Mouse (Mus musculus) MEL (cell line): ENCODE data around the gene Tmprss4. TPM values are rescaled to one million over a fixed set of nuclear protein-coding genes. Genes with fewer than 3 reads are reported as not detected.

Source experiments
- DNase-seq: peaks from one replicate; pipeline ENCODE4 v3.0.0; 2011; ENCODE audit warnings: low read depth, low spot score
- H3K27ac ChIP-seq: 2 replicates; pipeline ENCODE4 v1.5.1; 2012; ENCODE audit warnings: low read depth, mild to moderate bottlenecking, control low read depth, low read length, moderate library complexity; ENCODE audit not compliant: control insufficient read depth
- H3K27me3 ChIP-seq, 2 experiments: fragments of 150-350 bp in 1 of 2; sonication (generic) in 1 of 2; 2 replicates each; pipeline ENCODE4 v1.6.1; 2012; ENCODE audit warnings: low read length in 2 of 2, mild to moderate bottlenecking in 2 of 2, improper control_type of control experiment in 1 of 2, moderate library complexity in 1 of 2; ENCODE audit not compliant: insufficient read depth in 2 of 2, control insufficient read depth in 1 of 2
- H3K36me3 ChIP-seq, 2 experiments: 2 replicates each; pipeline ENCODE4 v1.6.1; 2012 to 2014; ENCODE audit warnings: low read length in 2 of 2, improper control_type of control experiment in 1 of 2, inconsistent platforms in 1 of 2, mild to moderate bottlenecking in 1 of 2; ENCODE audit not compliant: insufficient read depth in 2 of 2, control insufficient read depth in 1 of 2
- H3K4me1 ChIP-seq, 2 experiments: fragments of 150-350 bp in 1 of 2; sonication (generic) in 1 of 2; 2 replicates each; pipeline ENCODE4 v1.6.1; 2012; ENCODE audit warnings: low read length in 2 of 2, improper control_type of control experiment in 1 of 2, mild to moderate bottlenecking in 1 of 2; ENCODE audit not compliant: insufficient read depth in 2 of 2, control insufficient read depth in 1 of 2
- H3K4me3 ChIP-seq, 2 experiments: fragments of 150-350 bp in 1 of 2; sonication (generic) in 1 of 2; 2 replicates each; pipeline ENCODE4 v1.5.1; 2012; ENCODE audit warnings: low read depth in 2 of 2, low read length in 2 of 2, mild to moderate bottlenecking in 2 of 2, moderate library complexity in 2 of 2, control low read depth in 1 of 2, improper control_type of control experiment in 1 of 2; ENCODE audit not compliant: control insufficient read depth in 1 of 2, insufficient read depth in 1 of 2
- H3K79me2 ChIP-seq: 2 replicates; pipeline ENCODE4 v1.6.1; 2012; ENCODE audit warnings: mild to moderate bottlenecking, low read length, moderate library complexity; ENCODE audit not compliant: control insufficient read depth, poor library complexity, insufficient read depth
- H3K9ac ChIP-seq: 2 replicates; pipeline ENCODE4 v1.6.1; 2012; ENCODE audit warnings: low read depth, mild to moderate bottlenecking, control low read depth, low read length, moderate library complexity; ENCODE audit not compliant: control insufficient read depth, poor library complexity, severe bottlenecking
- H3K9me3 ChIP-seq: fragments of 150-350 bp; sonication (generic); replicated peaks from 2 replicates; pipeline ENCODE4 v1.6.1; 2012; ENCODE audit warnings: mild to moderate bottlenecking, low read length, improper control_type of control experiment, moderate library complexity; ENCODE audit not compliant: insufficient read depth
- CHD1 ChIP-seq: IDR thresholded peaks from 2 replicates; pipeline ENCODE4 v1.6.1; 2012; ENCODE audit warnings: low read depth, mild to moderate bottlenecking, inconsistent platforms, low read length, improper control_type of control experiment
- CHD2 ChIP-seq: IDR thresholded peaks from 2 replicates; pipeline ENCODE4 v1.6.1; 2011; ENCODE audit warnings: low read length, improper control_type of control experiment
- E2F4 ChIP-seq: IDR thresholded peaks from 2 replicates; pipeline ENCODE4 v1.6.1; 2011; ENCODE audit warnings: low read depth, low read length, improper control_type of control experiment, borderline replicate concordance
- EP300 ChIP-seq, 2 experiments: IDR thresholded peaks; 2 replicates each; pipeline ENCODE4 v1.6.1; 2011; ENCODE audit warnings: improper control_type of control experiment in 2 of 2, low read length in 2 of 2, low read depth in 1 of 2, mild to moderate bottlenecking in 1 of 2
- MAZ ChIP-seq: IDR thresholded peaks from 2 replicates; pipeline ENCODE4 v1.6.1; 2012; ENCODE audit warnings: low read depth, mild to moderate bottlenecking, inconsistent platforms, low read length, improper control_type of control experiment
- MEF2A ChIP-seq: IDR thresholded peaks from 2 replicates; pipeline ENCODE4 v1.6.1; 2014; ENCODE audit warnings: low read depth, mild to moderate bottlenecking, inconsistent platforms, low read length, improper control_type of control experiment; ENCODE audit not compliant: poor library complexity, insufficient replicate concordance, severe bottlenecking; ENCODE audit errors: extremely low read depth
- NELFE ChIP-seq: IDR thresholded peaks from 2 replicates; pipeline ENCODE4 v1.6.1; 2011; ENCODE audit warnings: low read depth, low read length, improper control_type of control experiment
- NRF1 ChIP-seq: IDR thresholded peaks from 2 replicates; pipeline ENCODE4 v1.6.1; 2014; ENCODE audit warnings: low read depth, mild to moderate bottlenecking, inconsistent platforms, low read length, improper control_type of control experiment, moderate library complexity; ENCODE audit not compliant: poor library complexity, insufficient read depth, severe bottlenecking
- POLR2A ChIP-seq, 2 experiments: IDR thresholded peaks; 2 replicates each; pipeline ENCODE4 v1.6.1; 2011 to 2012; ENCODE audit warnings: low read length in 2 of 2, mild to moderate bottlenecking in 2 of 2, control low read depth in 1 of 2, improper control_type of control experiment in 1 of 2, low read depth in 1 of 2, moderate library complexity in 1 of 2; ENCODE audit not compliant: control insufficient read depth in 1 of 2, insufficient read depth in 1 of 2, poor library complexity in 1 of 2
- POLR2AphosphoS5 ChIP-seq: IDR thresholded peaks from 2 replicates; pipeline ENCODE4 v1.6.1; 2012; ENCODE audit warnings: low read depth, borderline replicate concordance, mild to moderate bottlenecking, inconsistent platforms, low read length, moderate library complexity, mixed read lengths
- RCOR1 ChIP-seq: IDR thresholded peaks from 2 replicates; pipeline ENCODE4 v1.6.1; 2012; ENCODE audit warnings: low read depth, mild to moderate bottlenecking, inconsistent platforms, low read length, improper control_type of control experiment
- SIN3A ChIP-seq: IDR thresholded peaks from 2 replicates; pipeline ENCODE4 v1.6.1; 2012; ENCODE audit warnings: low read length, improper control_type of control experiment, inconsistent platforms
- SMC3 ChIP-seq: IDR thresholded peaks from 2 replicates; pipeline ENCODE4 v1.6.1; 2011; ENCODE audit warnings: low read depth, low read length, improper control_type of control experiment
- TCF12 ChIP-seq: IDR thresholded peaks from 2 replicates; pipeline ENCODE4 v1.6.1; 2014; ENCODE audit warnings: low read depth, mild to moderate bottlenecking, inconsistent platforms, low read length, improper control_type of control experiment, moderate library complexity
- ZC3H11A ChIP-seq: IDR thresholded peaks from 2 replicates; pipeline ENCODE4 v1.6.1; 2012; ENCODE audit warnings: low read depth, mild to moderate bottlenecking, inconsistent platforms, low read length, improper control_type of control experiment
- ZKSCAN1 ChIP-seq: IDR thresholded peaks from 2 replicates; pipeline ENCODE4 v1.6.1; 2012; ENCODE audit warnings: low read depth, mild to moderate bottlenecking, inconsistent platforms, low read length, improper control_type of control experiment, moderate library complexity
- ZMIZ1 ChIP-seq: IDR thresholded peaks from 2 replicates; pipeline ENCODE4 v1.6.1; 2012; ENCODE audit warnings: low read depth, mild to moderate bottlenecking, inconsistent platforms, low read length, improper control_type of control experiment, moderate library complexity
- polyA plus RNA-seq, 2 experiments: library from polyadenylated mRNA; stranded (reverse) in 1 of 2; unstranded in 1 of 2; fragments of >175 nt in 1 of 2; fragments of >200 nt in 1 of 2; gene quantifications; 2 replicates each; pipeline versions ENCODE4 v1.2.1 to v1.2.4; 2012; ENCODE audit warnings: low replicate concordance in 2 of 2, low read depth in 1 of 2; ENCODE audit not compliant: insufficient read length in 2 of 2, insufficient read depth in 1 of 2, missing spikeins in 1 of 2
- total RNA-seq: library from RNA; depleted of rRNA; stranded (reverse); fragments of 300-350 nt; gene quantifications from 2 replicates; pipeline ENCODE4 v1.2.3, GENCODE M21; 2012; rRNA removed

Tmprss4 gene
- total and polyA plus RNA-seq, 3 experiments, result not detected

- no peak for TF ChIP-seq MAZ
- no peak for TF ChIP-seq EP300 (IDR thresholded peaks at IDR 0.05; ENCODE audit: low read depth in 1 of 2, low read length in 2 of 2)
- no peak for TF ChIP-seq POLR2A (IDR thresholded peaks at IDR 0.05; ENCODE audit: control insufficient read depth in 1 of 2, insufficient read depth in 1 of 2, low read depth in 1 of 2, low read length in 2 of 2, poor library complexity in 1 of 2)
- TF ChIP-seq CHD2, result no peak
- TF ChIP-seq POLR2AphosphoS5, result no peak
- no peak for TF ChIP-seq E2F4
- TF ChIP-seq CHD1, result no peak
- no peak for TF ChIP-seq SMC3
- TF ChIP-seq ZMIZ1, result no peak
- no peak for TF ChIP-seq ZC3H11A
- Histone ChIP-seq H3K36me3 (peaks cover 0 to 2% of the 10 kb centered on the region in 2 experiments; a peak in 2 of 4 replicates), H3K4me1 (peaks cover 0 to 4% of the 10 kb centered on the region in 2 experiments; a peak in 2 of 4 replicates), H3K9me3 (no peaks in the 10 kb centered on the region), H3K9ac (no peak overlapping the region), H3K27me3 (peaks cover 11 to 12% of the 10 kb centered on the region in 2 experiments), H3K79me2 (no peaks in the 10 kb centered on the region), H3K27ac (no peak overlapping the region), H3K4me3 (no peak overlapping the region)
- no peak for DNase-seq
Observed at GRCm38 (mm10) chr9:45126941-45127340, 77.0 kb downstream of the Tmprss4 start.

- no peak overlapping the region for H3K9ac ChIP-seq
- no peak overlapping the region for H3K27ac ChIP-seq
- no peak for DNase-seq
- H3K27me3 ChIP-seq, result peaks cover 7 to 11% of the 10 kb centered on the region in 2 experiments
- H3K4me1 ChIP-seq, result peaks cover 0 to 4% of the 10 kb centered on the region in 2 experiments; a peak in 2 of 4 replicates
- no peaks in the 10 kb centered on the region for H3K9me3 ChIP-seq
- no peaks in the 10 kb centered on the region for H3K79me2 ChIP-seq
- no peak for TF ChIP-seq EP300 (IDR thresholded peaks at IDR 0.05; ENCODE audit: low read depth in 1 of 2, low read length in 2 of 2)
- no peak for TF ChIP-seq TCF12
- no peak for TF ChIP-seq ZKSCAN1
- no peak for TF ChIP-seq MEF2A
- no peak for TF ChIP-seq RCOR1
- TF ChIP-seq SIN3A, result no peak
- no peak for TF ChIP-seq NRF1
- TF ChIP-seq NELFE, result no peak
- no peak for TF ChIP-seq CHD1
- no peak for TF ChIP-seq ZC3H11A
- TF ChIP-seq, all 39 proteins: peak for 0
- peaks cover 0 to 2% of the 10 kb centered on the region in 2 experiments; a peak in 2 of 4 replicates for H3K36me3 ChIP-seq
- no peak overlapping the region for H3K4me3 ChIP-seq
Observed at GRCm38 (mm10) chr9:45125211-45125610, 78.7 kb downstream of the Tmprss4 start.

Other genes with a start within 250 kb of the Tmprss4 start
- 23.3 and 24.2 TPM in 2 replicates for gene Ube4a, start 238.5 kb downstream of the Tmprss4 start, total RNA-seq
- gene Ube4a, start 238.5 kb downstream of the Tmprss4 start, polyA plus RNA-seq, result 10 to 100 TPM; 32.8 to 37.9 TPM
- gene Cd3g, start 223.7 kb downstream of the Tmprss4 start, total RNA-seq, result 0.35 and 0.42 TPM in 2 replicates
- gene Cd3g, start 223.7 kb downstream of the Tmprss4 start, polyA plus RNA-seq, result under 1 TPM in 1 of 2 experiments, not detected in 1; 0.47 TPM
- gene Cd3d, start 222.3 kb downstream of the Tmprss4 start, total RNA-seq, result 0.10 TPM in 1 of 2 replicates, not detected in the other
- not detected for gene Cd3d, start 222.3 kb downstream of the Tmprss4 start, polyA plus RNA-seq
- not detected in 2 replicates for gene Cd3e, start 194.5 kb downstream of the Tmprss4 start, total RNA-seq
- not detected for gene Cd3e, start 194.5 kb downstream of the Tmprss4 start, polyA plus RNA-seq
- 0.08 and 0.16 TPM in 2 replicates for gene Mpzl2, start 164.3 kb downstream of the Tmprss4 start, total RNA-seq
- under 1 TPM in 1 of 2 experiments, not detected in 1; 0.39 TPM for gene Mpzl2, start 164.3 kb downstream of the Tmprss4 start, polyA plus RNA-seq
- gene Mpzl3, start 148.9 kb downstream of the Tmprss4 start, total RNA-seq, result not detected in 2 replicates
- gene Mpzl3, start 148.9 kb downstream of the Tmprss4 start, polyA plus RNA-seq, result not detected
- not detected in 2 replicates for gene Jaml, start 124.9 kb downstream of the Tmprss4 start, total RNA-seq
- gene Jaml, start 124.9 kb downstream of the Tmprss4 start, polyA plus RNA-seq, result not detected
- not detected in 2 replicates for gene Scn2b, start 86.3 kb downstream of the Tmprss4 start, total RNA-seq
- gene Scn2b, start 86.3 kb downstream of the Tmprss4 start, polyA plus RNA-seq, result not detected
- gene Scn4b, start 65.7 kb downstream of the Tmprss4 start, total RNA-seq, result not detected in 2 replicates
- not detected for gene Scn4b, start 65.7 kb downstream of the Tmprss4 start, polyA plus RNA-seq
- gene BC049352, start 22.1 kb downstream of the Tmprss4 start, total RNA-seq, result not detected in 2 replicates
- not detected for gene BC049352, start 22.1 kb downstream of the Tmprss4 start, polyA plus RNA-seq
- gene Il10ra, start 65.1 kb upstream of the Tmprss4 start, total RNA-seq, result not detected in 2 replicates
- gene Il10ra, start 65.1 kb upstream of the Tmprss4 start, polyA plus RNA-seq, result not detected
- not detected in 2 replicates for gene Tmprss13, start 115.0 kb upstream of the Tmprss4 start, total RNA-seq
- not detected for gene Tmprss13, start 115.0 kb upstream of the Tmprss4 start, polyA plus RNA-seq
- not detected in 2 replicates for gene Fxyd6, start 166.1 kb upstream of the Tmprss4 start, total RNA-seq
- gene Fxyd6, start 166.1 kb upstream of the Tmprss4 start, polyA plus RNA-seq, result not detected
- gene Fxyd2, start 195.6 kb upstream of the Tmprss4 start, total RNA-seq, result not detected in 2 replicates
- gene Fxyd2, start 195.6 kb upstream of the Tmprss4 start, polyA plus RNA-seq, result not detected
- not detected in 2 replicates for gene Dscaml1, start 222.5 kb upstream of the Tmprss4 start, total RNA-seq
- not detected for gene Dscaml1, start 222.5 kb upstream of the Tmprss4 start, polyA plus RNA-seq